Mouse (Mus musculus) heart, postnatal 0 days (tissue): ENCODE data around the gene Srarp.

Source experiments
- CTCF ChIP-seq: IDR thresholded peaks from 2 replicates; pipeline ENCODE4 v1.5.1; 2016; ENCODE audit warnings: antibody characterized with exemption, control low read depth, low read depth
- EP300 ChIP-seq: IDR thresholded peaks from 2 replicates; pipeline ENCODE4 v1.6.1; 2016; ENCODE audit warnings: antibody characterized with exemption, low read depth

GRCm38 (mm10) chr4:141461088-141461487 lies 25.2 kb upstream of the Srarp start:
- no peak for TF ChIP-seq CTCF
- no peak for TF ChIP-seq EP300
